Mouse (Mus musculus): ENCODE data around the gene Soat2. TPM values are rescaled to one million over a fixed set of nuclear protein-coding genes. Genes with fewer than 3 reads are reported as not detected.

The Soat2 gene
- total and polyA plus RNA-seq, 3 experiments: 0.28 to 10.4 (median 0.56) TPM

- Histone ChIP-seq H3K36me3 (replicated peaks in 1 of 2; ENCODE audit: control insufficient read depth in 1 of 2, insufficient read depth in 1 of 2, low read length in 1 of 2) (no peaks in the 10 kb centered on the region), H3K79me2 (replicated peaks; ENCODE audit: control insufficient read depth, extremely low read depth, insufficient read depth, poor library complexity, severe bottlenecking) (no peaks in the 10 kb centered on the region), H3K4me3 (replicated peaks in 1 of 3; ENCODE audit: low read depth in 2 of 3, low read length in 2 of 3, poor library complexity in 1 of 3) (no peak overlapping the region), H3K4me1 (ENCODE audit: control insufficient read depth in 1 of 2, insufficient read depth in 2 of 2) (peaks cover 14 to 33% of the 10 kb centered on the region in 2 experiments), H3K4me2 (ENCODE audit: insufficient read depth, low read depth, poor library complexity, severe bottlenecking) (no peak overlapping the region), H3K9me3 (replicated peaks; ENCODE audit: low read length) (no peaks in the 10 kb centered on the region), H3K9ac (ENCODE audit: insufficient read depth, low read depth) (no peak overlapping the region), H3K27ac (ENCODE audit: insufficient read depth, low read depth) (no peak overlapping the region), H3K27me3 (replicated peaks) (peaks cover 32% of the 10 kb centered on the region)
- TF ChIP-seq ETS1 (conservative IDR thresholded peaks at IDR 0.05; ENCODE audit: low read depth, low read length) (no peak), ZMIZ1 (IDR thresholded peaks at IDR 0.05; ENCODE audit: low read depth, low read length) (no peak), USF1 (IDR thresholded peaks at IDR 0.05; ENCODE audit: low read depth, low read length) (no peak), IRF4 (IDR thresholded peaks at IDR 0.05; ENCODE audit: low read depth, low read length) (no peak)
- DNase-seq (ENCODE audit: extremely low read depth): no peak
- in situ Hi-C loops (cut with MboI; ENCODE audit: low pct_ligation_motif_present, low pct_unique_long_range_greater_than_20kb, low sequenced_read_pairs): no loop called here
- dilution Hi-C loops (cut with MboI; ENCODE audit: extremely low pct_ligation_motif_present, extremely low pct_unique_long_range_greater_than_20kb, low sequenced_read_pairs): no loop called here
Observed at GRCm38 (mm10) chr15:102145330-102145729, 5.0 kb upstream of the Soat2 start.

- H3K4me2 ChIP-seq (ENCODE audit: insufficient read depth, low read depth, poor library complexity, severe bottlenecking): no peak overlapping the region
- no peak overlapping the region for H3K9ac ChIP-seq (ENCODE audit: insufficient read depth, low read depth)
- H3K79me2 ChIP-seq (replicated peaks; ENCODE audit: control insufficient read depth, extremely low read depth, insufficient read depth, poor library complexity, severe bottlenecking): no peaks in the 10 kb centered on the region
- peaks cover 17 to 40% of the 10 kb centered on the region in 2 experiments for H3K4me1 ChIP-seq (ENCODE audit: control insufficient read depth in 1 of 2, insufficient read depth in 2 of 2)
- no peaks in the 10 kb centered on the region for H3K9me3 ChIP-seq (replicated peaks; ENCODE audit: low read length)
- TF ChIP-seq ZKSCAN1 (IDR thresholded peaks at IDR 0.05; ENCODE audit: borderline replicate concordance, low read depth, low read length) (no peak), TCF12 (IDR thresholded peaks at IDR 0.05; ENCODE audit: low read depth, low read length) (no peak), PAX5 (IDR thresholded peaks at IDR 0.05; ENCODE audit: low read length) (no peak), USF1 (IDR thresholded peaks at IDR 0.05; ENCODE audit: low read depth, low read length) (no peak), GABPA (IDR thresholded peaks at IDR 0.05; ENCODE audit: insufficient replicate concordance, low read depth, low read length) (no peak), MXI1 (IDR thresholded peaks at IDR 0.05; ENCODE audit: low read depth, low read length) (no peak), CHD1 (IDR thresholded peaks at IDR 0.05; ENCODE audit: low read depth, low read length) (no peak), MAFK (IDR thresholded peaks at IDR 0.05; ENCODE audit: insufficient replicate concordance, low read length) (no peak), NELFE (IDR thresholded peaks at IDR 0.05; ENCODE audit: low read depth, low read length) (no peak), ELF1 (IDR thresholded peaks at IDR 0.05; ENCODE audit: low read depth, low read length) (no peak), ZNF384 (IDR thresholded peaks at IDR 0.05; ENCODE audit: low read depth, low read length) (no peak), SMC3 (IDR thresholded peaks at IDR 0.05; ENCODE audit: low read depth, low read length) (no peak), KAT2A (IDR thresholded peaks at IDR 0.05; ENCODE audit: insufficient replicate concordance, low read length) (no peak), ETS1 (conservative IDR thresholded peaks at IDR 0.05; ENCODE audit: low read depth, low read length) (no peak), POLR2AphosphoS2 (IDR thresholded peaks at IDR 0.05; ENCODE audit: low read depth, low read length) (no peak), MAX (IDR thresholded peaks at IDR 0.05; ENCODE audit: low read length) (no peak)
- no peaks in the 10 kb centered on the region for H3K36me3 ChIP-seq (replicated peaks in 1 of 2; ENCODE audit: control insufficient read depth in 1 of 2, insufficient read depth in 1 of 2, low read length in 1 of 2)
- H3K27me3 ChIP-seq (replicated peaks): peaks cover 32% of the 10 kb centered on the region
- DNase-seq (ENCODE audit: extremely low read depth): no peak
- no peak overlapping the region for H3K4me3 ChIP-seq (replicated peaks in 1 of 3; ENCODE audit: low read depth in 2 of 3, low read length in 2 of 3, poor library complexity in 1 of 3)
- dilution Hi-C loops (cut with MboI; ENCODE audit: extremely low pct_ligation_motif_present, extremely low pct_unique_long_range_greater_than_20kb, low sequenced_read_pairs): no loop called here
- in situ Hi-C loops (cut with MboI; ENCODE audit: low pct_ligation_motif_present, low pct_unique_long_range_greater_than_20kb, low sequenced_read_pairs): no loop called here
- H3K27ac ChIP-seq (ENCODE audit: insufficient read depth, low read depth): no peak overlapping the region
Observed at GRCm38 (mm10) chr15:102146089-102146488, 4.2 kb upstream of the Soat2 start.

All from CH12.LX (cell line).